Mouse (Mus musculus) hindbrain, embryonic 15.5 days (tissue): ENCODE measurements around the gene Ppm1m. TPM values are rescaled to one million over a fixed set of nuclear protein-coding genes. Genes with fewer than 3 reads are reported as not detected.

Experiments used
- ATAC-seq: fragments of 200-750 bp; cut with Nextera tagmentation; 2 replicates; pipeline ENCODE4 v1.8.0; 2017; ENCODE audit warnings: low read depth, moderate number of reproducible peaks, moderate TSS enrichment; ENCODE audit not compliant: low FRiP score
- H3K27ac ChIP-seq: fragments of 300-500 bp; sonication (generic); replicated peaks from 2 replicates; pipeline ENCODE4 v1.5.1; 2015; ENCODE audit warnings: mild to moderate bottlenecking, inconsistent platforms
- H3K27me3 ChIP-seq: fragments of 300-500 bp; sonication (generic); 2 replicates; pipeline ENCODE4 v1.6.1; 2015; ENCODE audit warnings: control low read depth, inconsistent platforms
- H3K36me3 ChIP-seq: fragments of 300-500 bp; sonication (generic); 2 replicates; pipeline ENCODE4 v1.6.1; 2015; ENCODE audit warnings: control low read depth, inconsistent platforms
- H3K4me1 ChIP-seq: fragments of 300-500 bp; sonication (generic); replicated peaks from 2 replicates; pipeline ENCODE4 v1.6.1; 2015; ENCODE audit warnings: control low read depth, inconsistent platforms
- H3K4me2 ChIP-seq: fragments of 300-500 bp; sonication (generic); 2 replicates; pipeline ENCODE4 v1.6.1; 2015; ENCODE audit warnings: moderate library complexity, mild to moderate bottlenecking, inconsistent platforms
- H3K4me3 ChIP-seq: fragments of 300-500 bp; sonication (generic); 2 replicates; pipeline ENCODE4 v1.5.1; 2015; ENCODE audit warnings: mild to moderate bottlenecking, inconsistent platforms
- H3K9ac ChIP-seq: fragments of 300-500 bp; sonication (generic); 2 replicates; pipeline ENCODE4 v1.6.1; 2015; ENCODE audit warnings: inconsistent platforms
- H3K9me3 ChIP-seq: fragments of 300-500 bp; sonication (generic); 2 replicates; pipeline ENCODE4 v1.6.1; 2016; ENCODE audit warnings: control low read depth, inconsistent platforms
- WGBS: fragments of 180-500 bp; shearing (Covaris S2); methylation state at CpG from one replicate; pipeline ENCODE4 v1.1.7; 2015; 5-methylcytosine and 5-hydroxymethylcytosine counted together
- polyA plus RNA-seq: library from polyadenylated mRNA; unstranded; fragments of >200 nt; fragmentation: Nextera tagmentation; extraction: Ambion mirVana; gene quantifications from 2 replicates; pipeline ENCODE4 v1.2.1, GENCODE M21; 2015

Ppm1m gene
- polyA plus RNA-seq, 1 experiment from 2014 or later = 21.2 TPM

GRCm38 (mm10) chr9:106167241-106167640 lies 32.3 kb downstream of the Ppm1m start:
- peaks cover 14% of the 10 kb centered on the region for H3K4me1 ChIP-seq
- no peaks in the 10 kb centered on the region for H3K27me3 ChIP-seq
- no peak for ATAC-seq

GRCm38 (mm10) chr9:106166709-106167108 lies 32.8 kb downstream of the Ppm1m start:
- Histone ChIP-seq H3K27me3 (no peaks in the 10 kb centered on the region), H3K36me3 (no peaks in the 10 kb centered on the region), H3K4me2 (no peak overlapping the region), H3K9me3 (no peaks in the 10 kb centered on the region), H3K4me3 (no peak overlapping the region), H3K9ac (no peak overlapping the region), H3K27ac (no peak overlapping the region), H3K4me1 (peaks cover 10% of the 10 kb centered on the region)
- WGBS = 73% methylated on average over 2 of the region's 2 CpGs
- ATAC-seq = no peak

More at GRCm38 (mm10) chr9:106167241-106167640, 32.3 kb downstream of the Ppm1m start:
- H3K4me2 ChIP-seq = no peak overlapping the region
- no peaks in the 10 kb centered on the region for H3K9me3 ChIP-seq
- H3K9ac ChIP-seq = no peak overlapping the region
- H3K4me3 ChIP-seq = no peak overlapping the region
- no peak overlapping the region for H3K27ac ChIP-seq
- H3K36me3 ChIP-seq = no peaks in the 10 kb centered on the region
- WGBS = 75% methylated on average over 3 of the region's 3 CpGs

- Histone ChIP-seq H3K36me3 (no peaks in the 10 kb centered on the region), H3K27me3 (no peaks in the 10 kb centered on the region), H3K4me3 (peak overlapping the region; percentile 65), H3K9ac (peak overlapping the region; percentile 63), H3K27ac (peak overlapping the region; percentile 100), H3K4me1 (peaks cover 26% of the 10 kb centered on the region), H3K9me3 (no peaks in the 10 kb centered on the region), H3K4me2 (peak overlapping the region; percentile 65)
- no peak for ATAC-seq
- 40% methylated on average over 5 of the region's 5 CpGs for WGBS
Observed at GRCm38 (mm10) chr9:106160426-106160825, 39.1 kb downstream of the Ppm1m start.

- Histone ChIP-seq H3K36me3 (no peaks in the 10 kb centered on the region), H3K27me3 (no peaks in the 10 kb centered on the region), H3K4me2 (peak overlapping the region; percentile 65), H3K27ac (peak overlapping the region; percentile 100), H3K9ac (peak overlapping the region; percentile 63), H3K4me3 (peak overlapping the region; percentile 65), H3K9me3 (no peaks in the 10 kb centered on the region), H3K4me1 (peaks cover 26% of the 10 kb centered on the region)
- 2% methylated on average over 24 of the region's 24 CpGs for WGBS
- peak; percentile 82 for ATAC-seq
Observed at GRCm38 (mm10) chr9:106159784-106160301, 39.7 kb downstream of the Ppm1m start.

- ATAC-seq = no peak
- peaks cover 26% of the 10 kb centered on the region for H3K4me1 ChIP-seq
- 85% methylated on average over 9 of the region's 9 CpGs for WGBS
- H3K27me3 ChIP-seq = no peaks in the 10 kb centered on the region
- peak overlapping the region; percentile 100; the same call in 1 of the 2 replicates for H3K27ac ChIP-seq
- H3K4me3 ChIP-seq = peak overlapping the region; percentile 65; the same call in 1 of the 2 replicates
- H3K4me2 ChIP-seq = peak overlapping the region; percentile 65
- no peaks in the 10 kb centered on the region; the same call in 1 of the 2 replicates for H3K36me3 ChIP-seq
- no peak overlapping the region for H3K9ac ChIP-seq
- no peaks in the 10 kb centered on the region for H3K9me3 ChIP-seq
Observed at GRCm38 (mm10) chr9:106159237-106159636, 40.3 kb downstream of the Ppm1m start.

GRCm38 (mm10) chr9:106158037-106158491 lies 41.5 kb downstream of the Ppm1m start, which contains the start of gene Glyctk:
Gene Glyctk (minus strand): TSS chr9:106158138.
- no peaks in the 10 kb centered on the region for H3K27me3 ChIP-seq
- H3K4me1 ChIP-seq = peaks cover 26% of the 10 kb centered on the region
- 68% methylated on average over 6 of the region's 6 CpGs for WGBS
- no peak within 1 kb of the TSS for H3K27ac ChIP-seq
- ATAC-seq = no peak
- no peak within 1 kb of the TSS for H3K4me2 ChIP-seq
- no peak within 1 kb of the TSS for H3K9ac ChIP-seq
- no peaks in the 10 kb centered on the region; the same call in 1 of the 2 replicates for H3K36me3 ChIP-seq
- H3K9me3 ChIP-seq = no peaks in the 10 kb centered on the region
- no peak within 1 kb of the TSS for H3K4me3 ChIP-seq

- Histone ChIP-seq H3K27ac (no peak overlapping the region), H3K4me3 (no peak overlapping the region), H3K4me2 (no peak overlapping the region), H3K9me3 (no peaks in the 10 kb centered on the region), H3K4me1 (peaks cover 26% of the 10 kb centered on the region), H3K27me3 (no peaks in the 10 kb centered on the region), H3K36me3 (peaks cover 2% of the 10 kb centered on the region), H3K9ac (no peak overlapping the region)
- no peak for ATAC-seq
- WGBS = 84% methylated on average over 10 of the region's 10 CpGs
Observed at GRCm38 (mm10) chr9:106157623-106157925, 42.0 kb downstream of the Ppm1m start.

- Histone ChIP-seq H3K4me3 (no peak overlapping the region), H3K9ac (no peak overlapping the region), H3K36me3 (peaks cover 6% of the 10 kb centered on the region), H3K27me3 (no peaks in the 10 kb centered on the region), H3K9me3 (no peaks in the 10 kb centered on the region), H3K4me1 (peaks cover 26% of the 10 kb centered on the region), H3K27ac (peak overlapping the region; percentile 9; the same call in 1 of the 2 replicates), H3K4me2 (no peak overlapping the region)
- 82% methylated on average over 21 of the region's 21 CpGs for WGBS
- ATAC-seq = no peak
Observed at GRCm38 (mm10) chr9:106156921-106157622, 42.5 kb downstream of the Ppm1m start.

GRCm38 (mm10) chr9:106156419-106156818 lies 43.1 kb downstream of the Ppm1m start:
- peak; percentile 40 for ATAC-seq
- Histone ChIP-seq H3K9ac (no peak overlapping the region), H3K27me3 (no peaks in the 10 kb centered on the region), H3K36me3 (peaks cover 6% of the 10 kb centered on the region), H3K4me3 (no peak overlapping the region), H3K4me2 (no peak overlapping the region), H3K9me3 (no peaks in the 10 kb centered on the region), H3K27ac (peak overlapping the region; percentile 9; the same call in 1 of the 2 replicates), H3K4me1 (peaks cover 28% of the 10 kb centered on the region)
- 31% methylated on average over 5 of the region's 5 CpGs for WGBS

- no peak for ATAC-seq
- H3K9me3 ChIP-seq = no peaks in the 10 kb centered on the region
- no peaks in the 10 kb centered on the region for H3K27me3 ChIP-seq
- WGBS = 85% methylated on average over 9 of the region's 9 CpGs
- no peak overlapping the region for H3K4me2 ChIP-seq
- H3K27ac ChIP-seq = 0 out of 2 replicates have a peak overlapping the region, but pooled peaks have one; percentile 33
- H3K4me1 ChIP-seq = peaks cover 41% of the 10 kb centered on the region
- no peak overlapping the region for H3K4me3 ChIP-seq
- H3K36me3 ChIP-seq = peaks cover 6% of the 10 kb centered on the region
- H3K9ac ChIP-seq = no peak overlapping the region
Observed at GRCm38 (mm10) chr9:106154106-106154505, 45.4 kb downstream of the Ppm1m start.

- Histone ChIP-seq H3K36me3 (peaks cover 6% of the 10 kb centered on the region), H3K27me3 (no peaks in the 10 kb centered on the region), H3K4me1 (peaks cover 49% of the 10 kb centered on the region), H3K9ac (peak overlapping the region; percentile 94), H3K4me2 (peak overlapping the region; percentile 81), H3K27ac (peak overlapping the region; percentile 96), H3K9me3 (no peaks in the 10 kb centered on the region), H3K4me3 (peak overlapping the region; percentile 90)
- ATAC-seq = no peak
- 9% methylated on average over 10 of the region's 10 CpGs for WGBS
Observed at GRCm38 (mm10) chr9:106149399-106149754, 50.2 kb downstream of the Ppm1m start.

- Histone ChIP-seq H3K4me2 (peak overlapping the region; percentile 81), H3K27me3 (no peaks in the 10 kb centered on the region), H3K36me3 (peaks cover 6% of the 10 kb centered on the region), H3K9ac (peak overlapping the region; percentile 94), H3K4me1 (peaks cover 54% of the 10 kb centered on the region), H3K9me3 (no peaks in the 10 kb centered on the region), H3K4me3 (peak overlapping the region; percentile 90), H3K27ac (peak overlapping the region; percentile 96)
- WGBS = 2% methylated on average over 36 of the region's 36 CpGs
- peak; percentile 78 for ATAC-seq
Observed at GRCm38 (mm10) chr9:106148541-106149398, 50.8 kb downstream of the Ppm1m start.
